Mouse (Mus musculus): ENCODE data around the gene Cfap221. TPM values are rescaled to one million over a fixed set of nuclear protein-coding genes. Genes with fewer than 3 reads are reported as not detected.

The Cfap221 gene
- not detected in 2 replicates for total RNA-seq (2014; rRNA removed)
- not detected in 2 replicates for polyA plus RNA-seq (2012; rRNA removed)

DNA sequence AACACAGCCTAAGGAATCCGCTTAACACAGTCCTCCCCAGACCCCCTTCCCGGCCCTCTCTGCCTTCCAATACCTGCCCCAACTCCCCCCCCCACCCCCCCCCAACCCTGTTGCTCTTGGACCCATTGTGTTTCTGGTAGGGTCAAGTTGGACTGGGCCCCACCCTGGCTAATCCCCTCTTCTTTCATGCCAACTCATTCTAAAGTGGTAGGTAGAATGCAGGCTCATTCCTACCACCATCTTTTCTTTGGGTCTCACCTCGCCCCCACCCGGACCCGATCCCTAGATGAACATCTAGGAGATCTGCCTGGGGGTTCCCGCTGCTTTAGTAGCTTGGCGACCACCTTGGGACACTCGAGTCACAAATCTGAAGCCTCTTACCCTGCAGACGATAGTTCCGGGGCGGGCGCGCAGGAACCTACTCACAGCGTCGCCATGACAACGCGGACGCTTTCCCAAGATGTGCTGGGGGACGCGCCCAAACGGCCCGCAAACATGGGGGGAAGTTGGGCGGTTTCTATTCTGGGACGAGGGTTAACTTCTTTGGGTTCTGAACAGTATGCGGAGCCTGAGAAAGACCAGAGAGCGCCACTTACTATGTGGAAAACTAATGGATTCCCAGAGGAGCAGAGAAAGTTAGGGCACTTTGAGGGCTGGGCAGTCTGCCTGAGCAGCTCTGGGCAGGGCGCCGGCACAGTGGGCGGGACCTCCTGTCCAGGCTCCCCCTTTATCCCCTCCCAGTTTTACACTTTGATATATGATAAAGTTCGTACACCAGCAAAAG, at the start of gene Cfap221:
Cfap221 (minus strand) TSS at position 437 of the 784 bp plus-strand sequence.
- H3K27ac ChIP-seq (replicated peaks; ENCODE audit: insufficient read depth, low read depth, low read length): no peak within 1 kb of the TSS
- no peaks in the 10 kb centered on the region for H3K4me1 ChIP-seq (ENCODE audit: control insufficient read depth, insufficient read depth, low read length)
- no peak within 1 kb of the TSS for H3K9ac ChIP-seq (ENCODE audit: low read depth, low read length)
- 6% methylated on average over 30 of the region's 30 CpGs for WGBS
- H3K36me3 ChIP-seq (ENCODE audit: control insufficient read depth, insufficient read depth, low read length): no peaks in the 10 kb centered on the region
- H3K4me3 ChIP-seq (ENCODE audit: insufficient read depth, low read depth, low read length): peak within 1 kb of the TSS; percentile 13
- H3K79me2 ChIP-seq (ENCODE audit: control insufficient read depth, insufficient read depth, low read length): no peaks in the 10 kb centered on the region
- peak; percentile 12 for DNase-seq (ENCODE audit: extremely low read depth, low read depth, low spot score)
- no peak for TF ChIP-seq CTCF (IDR thresholded peaks at IDR 0.05; ENCODE audit: low read depth, low read length)
- TF ChIP-seq POLR2A (IDR thresholded peaks at IDR 0.05; ENCODE audit: extremely low read depth, insufficient read depth, low read length): no peak
- H3K27me3 ChIP-seq (ENCODE audit: control insufficient read depth, insufficient read depth, low read length): no peaks in the 10 kb centered on the region

- Histone ChIP-seq H3K36me3 (ENCODE audit: control insufficient read depth, insufficient read depth, low read length) (no peaks in the 10 kb centered on the region), H3K9ac (ENCODE audit: low read depth, low read length) (no peak overlapping the region), H3K4me3 (ENCODE audit: insufficient read depth, low read depth, low read length) (no peak overlapping the region), H3K27me3 (ENCODE audit: control insufficient read depth, insufficient read depth, low read length) (no peaks in the 10 kb centered on the region), H3K4me1 (ENCODE audit: control insufficient read depth, insufficient read depth, low read length) (no peaks in the 10 kb centered on the region), H3K79me2 (ENCODE audit: control insufficient read depth, insufficient read depth, low read length) (no peaks in the 10 kb centered on the region), H3K27ac (replicated peaks; ENCODE audit: insufficient read depth, low read depth, low read length) (no peak overlapping the region)
- 80% methylated on average over 16 of the region's 16 CpGs for WGBS
- TF ChIP-seq POLR2A (IDR thresholded peaks at IDR 0.05; ENCODE audit: extremely low read depth, insufficient read depth, low read length): no peak
- no peak for TF ChIP-seq CTCF (IDR thresholded peaks at IDR 0.05; ENCODE audit: low read depth, low read length)
- no peak for DNase-seq (ENCODE audit: extremely low read depth, low read depth, low spot score)
These were observed 47.5 kb upstream of the Cfap221 start for GRCm38 (mm10) chr1:120044584-120044983.

DNA sequence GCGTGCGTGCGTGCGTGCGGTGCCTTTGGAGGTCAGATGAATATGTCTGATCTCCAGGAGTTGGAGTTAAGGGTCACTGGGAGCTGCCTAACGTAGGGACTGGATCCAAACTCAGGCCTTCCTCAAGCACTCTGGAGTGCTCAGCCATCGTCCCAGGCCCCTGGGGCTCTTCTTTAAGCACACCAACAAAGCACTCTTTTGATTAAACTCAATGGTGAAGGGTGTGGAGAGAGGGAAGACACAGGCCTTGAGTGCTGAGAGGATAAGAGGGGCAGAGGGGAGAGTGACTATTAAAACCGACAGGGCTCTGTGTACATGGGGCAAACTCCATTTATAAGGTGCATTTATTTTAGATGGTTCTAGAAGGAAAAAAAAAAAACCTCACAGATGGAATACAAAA, 45.4 kb upstream of the Cfap221 start:
- Histone ChIP-seq H3K27ac (replicated peaks; ENCODE audit: insufficient read depth, low read depth, low read length) (no peak overlapping the region), H3K36me3 (ENCODE audit: control insufficient read depth, insufficient read depth, low read length) (no peaks in the 10 kb centered on the region), H3K9ac (ENCODE audit: low read depth, low read length) (no peak overlapping the region), H3K79me2 (ENCODE audit: control insufficient read depth, insufficient read depth, low read length) (no peaks in the 10 kb centered on the region), H3K27me3 (ENCODE audit: control insufficient read depth, insufficient read depth, low read length) (no peaks in the 10 kb centered on the region), H3K4me3 (ENCODE audit: insufficient read depth, low read depth, low read length) (no peak overlapping the region), H3K4me1 (ENCODE audit: control insufficient read depth, insufficient read depth, low read length) (0 out of 2 replicates have a peak, but pooled peaks cover 3% of the 10 kb centered on the region)
- TF ChIP-seq CTCF (IDR thresholded peaks at IDR 0.05; ENCODE audit: low read depth, low read length) (no peak), POLR2A (IDR thresholded peaks at IDR 0.05; ENCODE audit: extremely low read depth, insufficient read depth, low read length) (no peak)
- WGBS: 92% methylated on average over 8 of the region's 8 CpGs
- DNase-seq (ENCODE audit: extremely low read depth, low read depth, low spot score): no peak

DNA sequence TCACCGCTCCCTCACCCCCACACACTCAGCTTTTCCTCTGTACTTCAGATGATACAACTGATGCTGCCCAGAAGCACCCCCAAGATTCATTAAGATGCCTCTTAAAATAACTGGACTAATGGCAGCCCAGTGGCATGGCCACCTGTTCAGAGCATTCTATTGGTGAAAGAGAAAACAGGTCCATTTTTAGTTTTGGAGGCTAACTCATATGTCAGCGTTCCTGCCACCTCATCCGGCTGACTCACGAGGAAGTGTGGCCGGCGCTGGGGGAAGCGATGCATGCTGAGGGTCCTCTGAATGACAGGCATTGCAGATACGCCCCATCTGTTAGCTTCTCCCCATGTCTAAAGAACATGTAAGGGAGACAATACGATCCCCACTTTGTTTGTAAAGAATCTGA, 41.6 kb upstream of the Cfap221 start:
- no peak overlapping the region for H3K9ac ChIP-seq (ENCODE audit: low read depth, low read length)
- H3K27me3 ChIP-seq (ENCODE audit: control insufficient read depth, insufficient read depth, low read length): no peaks in the 10 kb centered on the region
- 79% methylated on average over 9 of the region's 9 CpGs for WGBS
- peaks cover 8% of the 10 kb centered on the region; the same call in 1 of the 2 replicates for H3K4me1 ChIP-seq (ENCODE audit: control insufficient read depth, insufficient read depth, low read length)
- H3K4me3 ChIP-seq (ENCODE audit: insufficient read depth, low read depth, low read length): no peak overlapping the region
- no peak for DNase-seq (ENCODE audit: extremely low read depth, low read depth, low spot score)
- TF ChIP-seq CTCF (IDR thresholded peaks at IDR 0.05; ENCODE audit: low read depth, low read length): no peak
- TF ChIP-seq POLR2A (IDR thresholded peaks at IDR 0.05; ENCODE audit: extremely low read depth, insufficient read depth, low read length): no peak
- H3K27ac ChIP-seq (replicated peaks; ENCODE audit: insufficient read depth, low read depth, low read length): no peak overlapping the region
- no peaks in the 10 kb centered on the region for H3K36me3 ChIP-seq (ENCODE audit: control insufficient read depth, insufficient read depth, low read length)
- no peaks in the 10 kb centered on the region for H3K79me2 ChIP-seq (ENCODE audit: control insufficient read depth, insufficient read depth, low read length)

GRCm38 (mm10) chr1:120037021-120037683, 40.1 kb upstream of the Cfap221 start:
- DNase-seq (ENCODE audit: extremely low read depth, low read depth, low spot score): peak; percentile 94
- WGBS: 19% methylated on average over 9 of the region's 9 CpGs
- H3K4me1 ChIP-seq (ENCODE audit: control insufficient read depth, insufficient read depth, low read length): peaks cover 11% of the 10 kb centered on the region
- TF ChIP-seq CTCF (IDR thresholded peaks at IDR 0.05; ENCODE audit: low read depth, low read length) (no peak), POLR2A (IDR thresholded peaks at IDR 0.05; ENCODE audit: extremely low read depth, insufficient read depth, low read length) (no peak)
- H3K9ac ChIP-seq (ENCODE audit: low read depth, low read length): peak overlapping the region; percentile 38
- H3K4me3 ChIP-seq (ENCODE audit: insufficient read depth, low read depth, low read length): peak overlapping the region; percentile 12; the same call in 1 of the 2 replicates
- no peaks in the 10 kb centered on the region for H3K36me3 ChIP-seq (ENCODE audit: control insufficient read depth, insufficient read depth, low read length)
- peak overlapping the region; percentile 64 for H3K27ac ChIP-seq (replicated peaks; ENCODE audit: insufficient read depth, low read depth, low read length)
- no peaks in the 10 kb centered on the region for H3K79me2 ChIP-seq (ENCODE audit: control insufficient read depth, insufficient read depth, low read length)
- no peaks in the 10 kb centered on the region for H3K27me3 ChIP-seq (ENCODE audit: control insufficient read depth, insufficient read depth, low read length)
